Mouse (Mus musculus) fibroblast of lung, adult 2 months (primary cell): ENCODE results near the gene Prl5a1.

ENCODE experiments used
- DNase-seq: peaks from one replicate; pipeline ENCODE4 v3.0.0-alpha.2; 2011; ENCODE audit warnings: low read depth

Gene Prl5a1

DNA sequence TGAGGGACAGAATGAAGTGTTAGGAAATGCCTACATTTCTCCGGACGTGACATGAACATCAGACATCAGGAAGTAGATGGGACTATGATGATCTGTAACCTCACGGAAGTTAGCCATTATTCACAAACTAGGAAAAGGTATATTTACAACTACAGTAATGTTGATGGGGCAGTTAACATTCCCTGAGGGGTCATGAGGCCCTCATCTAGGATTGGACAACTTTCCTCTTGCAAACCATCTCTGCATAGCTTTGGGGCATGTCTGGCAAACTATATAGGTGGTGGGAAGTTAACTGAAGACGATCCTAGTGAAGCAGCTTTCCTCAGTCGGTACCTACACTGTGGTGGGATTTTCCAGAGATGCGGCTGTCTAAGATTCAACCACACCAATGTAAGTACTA, at the start of gene Prl5a1:
Gene Prl5a1, plus strand, starts transcription at position 301 of the 400 bp plus-strand sequence.
- DNase-seq = no peak

DNA sequence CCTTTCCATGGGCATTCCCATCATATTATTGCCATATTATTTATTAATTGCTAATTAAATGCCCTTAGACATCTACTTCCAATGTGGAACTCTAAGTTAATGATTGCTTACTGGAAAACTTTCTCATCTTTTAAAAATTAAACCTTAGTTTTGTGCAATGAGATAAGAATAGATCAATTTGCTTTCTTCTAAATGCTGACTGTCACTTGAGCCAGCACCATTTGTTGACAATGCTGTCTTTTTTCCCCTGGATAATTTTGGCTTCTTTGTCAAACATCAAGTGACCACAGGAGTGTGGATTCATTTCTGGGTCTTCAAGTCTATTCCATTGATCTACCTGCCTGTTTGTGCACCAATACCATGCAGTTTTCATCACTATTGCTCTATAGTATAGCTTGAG, 46.1 kb upstream of the Prl5a1 start:
- DNase-seq = no peak

DNA sequence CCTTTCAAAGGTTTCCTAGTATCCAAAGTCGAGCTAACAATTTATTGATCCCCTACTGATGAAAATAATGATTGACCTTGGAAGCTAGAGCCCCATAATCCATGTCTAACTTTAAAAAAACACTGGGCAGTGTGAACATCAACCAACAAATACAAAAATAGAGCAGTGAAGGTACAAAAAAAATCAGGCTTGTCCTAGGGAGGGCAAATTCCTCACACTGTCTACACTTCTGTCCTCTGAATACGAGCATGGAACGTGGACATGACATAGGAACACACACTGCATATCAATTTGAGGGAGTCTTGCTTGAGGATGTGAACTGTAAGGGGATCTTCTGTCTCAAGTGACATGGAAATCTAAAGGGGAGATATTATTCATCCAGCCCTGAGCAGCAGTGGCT, 33.7 kb upstream of the Prl5a1 start:
- no peak for DNase-seq

DNA sequence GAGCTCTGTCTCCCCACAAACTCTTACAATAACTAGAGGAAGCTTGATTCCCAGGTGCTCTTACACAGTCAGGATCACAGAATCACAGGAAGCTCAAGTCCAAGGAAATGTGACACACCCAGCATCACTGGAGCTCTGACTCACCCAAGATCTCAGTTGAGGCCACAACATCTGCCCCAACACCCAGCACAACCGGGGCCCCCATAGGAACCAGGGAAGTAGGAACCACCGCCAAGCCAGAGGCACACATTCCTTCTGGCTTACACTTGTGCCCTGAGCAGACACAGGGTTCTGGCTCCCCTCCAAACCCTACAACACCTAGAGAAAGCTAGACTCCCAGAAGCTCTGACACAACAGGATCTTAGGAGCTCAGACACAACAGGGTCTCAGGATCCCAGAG, 9.5 kb upstream of the Prl5a1 start:
- peak; percentile 2 for DNase-seq

DNA sequence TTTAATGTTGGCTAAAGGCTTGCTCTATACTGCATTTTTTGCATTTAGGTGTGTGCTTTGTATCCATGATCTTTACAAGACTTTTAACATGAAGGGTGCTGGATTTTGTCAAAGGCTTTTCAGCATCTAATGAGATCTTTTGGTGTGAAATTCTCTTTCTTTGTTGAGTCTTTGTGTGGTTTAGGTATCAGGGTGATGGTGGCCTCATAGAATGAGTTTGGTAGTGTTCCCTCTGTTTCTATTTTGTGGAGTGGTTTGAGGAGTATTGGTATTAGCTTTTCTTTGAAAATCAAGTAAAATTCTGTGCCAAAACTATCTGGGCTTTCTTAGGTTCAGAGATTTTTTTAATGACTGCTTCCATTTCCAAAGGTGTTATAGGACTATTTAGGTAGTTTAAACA, 6.5 kb upstream of the Prl5a1 start:
- DNase-seq = no peak
